Mouse (Mus musculus) large intestine, adult 2 months (tissue): ENCODE measurements around the gene Sebox. TPM values are rescaled to one million over a fixed set of nuclear protein-coding genes. Genes with fewer than 3 reads are reported as not detected.
"Not testable (repeated sequence)": the region's sequence is repeated elsewhere in the genome, so short reads cannot be mapped to it uniquely, and the experiment has no call there.

Source experiments
- DNase-seq: peaks from one replicate; pipeline ENCODE4 v3.0.0-alpha.2; 2012; ENCODE audit warnings: low read depth, low spot score
- WGBS: fragments of 180-500 bp; shearing (Covaris S2); methylation state at CpG from one replicate; pipeline ENCODE4 v1.1.7; 2018; 5-methylcytosine and 5-hydroxymethylcytosine counted together
- polyA plus RNA-seq: library from polyadenylated mRNA; depleted of rRNA; stranded (reverse); fragments of >200 nt; gene quantifications from 2 replicates; pipeline ENCODE4 v1.2.3, GENCODE M21; 2012; rRNA removed

The Sebox gene
- polyA plus RNA-seq, 1 experiment, result not detected

DNA sequence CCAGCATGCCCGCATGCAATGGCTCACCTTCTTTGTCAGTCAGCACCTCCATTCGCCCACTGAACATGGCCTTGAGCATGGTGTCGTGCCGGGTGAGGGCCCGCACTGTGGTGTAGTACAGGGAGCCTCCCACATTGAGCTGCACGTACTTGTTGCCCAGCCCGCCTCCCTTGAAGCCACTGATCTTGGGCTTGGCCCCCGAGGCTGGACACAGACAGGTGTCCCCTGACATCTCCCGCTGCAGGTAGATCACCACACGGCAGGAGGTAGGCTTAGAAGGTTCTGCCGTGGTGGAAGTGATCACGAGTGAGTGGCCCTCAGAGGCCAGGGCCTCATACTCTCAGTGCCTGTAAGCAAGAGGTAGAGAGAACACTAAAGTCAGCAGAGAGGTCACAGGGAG, 26.8 kb downstream of the Sebox start:
- no peak for DNase-seq
- WGBS, result 90% methylated on average over 12 of the region's 12 CpGs

DNA sequence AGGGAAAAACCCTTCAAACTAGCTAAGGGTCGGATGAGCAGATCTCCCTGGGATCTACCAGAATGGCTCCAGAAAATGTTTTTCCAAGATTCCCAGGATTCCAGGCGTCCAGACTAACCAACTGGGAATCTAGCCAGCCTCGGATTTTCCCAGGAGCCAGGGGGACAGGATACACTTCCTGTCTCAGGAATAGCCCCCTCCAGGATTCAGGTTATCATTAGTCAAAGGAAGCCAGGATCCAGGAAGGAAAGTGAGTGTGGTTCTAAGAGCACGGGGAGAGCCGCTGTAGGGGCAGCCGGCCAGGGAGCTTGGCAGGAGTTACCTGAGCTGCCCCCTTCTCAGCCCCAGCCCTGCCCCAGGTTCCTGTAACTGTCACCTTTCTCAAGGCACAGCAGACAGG, 27.8 kb downstream of the Sebox start:
- WGBS, result 65% methylated on average over 6 of the region's 6 CpGs

GRCm38 (mm10) chr11:78531515-78531914, 28.3 kb downstream of the Sebox start:
- not testable (repeated sequence) for DNase-seq
- 84% methylated on average over 10 of the region's 10 CpGs for WGBS

More for the DNA sequence above, 27.8 kb downstream of the Sebox start:
- no peak for DNase-seq

- WGBS, result 71% methylated on average over 4 of the region's 4 CpGs
- no peak for DNase-seq
Measured at GRCm38 (mm10) chr11:78534516-78534915, 31.3 kb downstream of the Sebox start.

DNA sequence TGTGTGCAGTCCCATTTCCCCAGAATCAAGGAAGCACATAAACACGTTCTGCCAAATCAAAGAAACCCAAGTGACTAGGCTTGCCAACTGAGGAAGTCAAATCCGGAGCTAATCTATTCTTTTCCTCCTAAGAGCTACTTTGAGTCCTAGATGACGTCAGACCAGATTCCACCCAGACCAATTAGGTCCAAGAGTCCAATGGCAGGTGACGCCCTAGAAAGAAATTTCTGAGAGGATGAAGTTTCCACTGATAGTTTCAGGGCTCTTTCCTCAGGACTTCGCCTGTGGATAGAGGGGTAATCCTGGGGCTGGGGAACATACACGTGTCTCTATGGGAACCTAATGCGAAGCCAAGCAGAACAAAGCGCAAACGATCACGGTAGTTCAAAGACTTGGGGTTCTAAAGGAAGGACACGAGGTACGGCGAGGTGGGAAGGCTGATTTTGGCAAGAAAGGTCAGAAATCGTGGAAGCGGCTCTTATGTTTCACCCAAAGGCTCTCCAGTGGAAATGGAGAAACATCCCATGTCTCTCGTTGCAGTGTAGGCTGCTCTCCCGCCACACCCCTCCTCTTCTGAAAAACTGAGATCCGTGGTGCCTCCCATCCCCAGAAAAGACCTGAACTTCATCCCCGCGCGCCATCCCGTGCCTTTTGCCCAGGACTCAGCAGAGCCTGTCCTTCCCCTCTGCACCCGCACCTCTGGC, 32.3 kb downstream of the Sebox start:
- DNase-seq, result peak; percentile 80

GRCm38 (mm10) chr11:78536080-78536689, 32.9 kb downstream of the Sebox start, which contains the start of the genes Tnfaip1 and Ift20:
Gene Tnfaip1, minus strand, starts transcription at chr11:78536332.
Gene Ift20, plus strand, starts transcription at chr11:78536361.
- under 1% methylated on average over 52 of the region's 52 CpGs for WGBS
- peak; percentile 99 for DNase-seq

More for the DNA sequence above, 32.3 kb downstream of the Sebox start:
- WGBS, result 2% methylated on average over 23 of the region's 23 CpGs

- 2% methylated on average over 14 of the region's 14 CpGs for WGBS
- DNase-seq, result no peak
Measured at GRCm38 (mm10) chr11:78536690-78537084, 33.4 kb downstream of the Sebox start.

DNA sequence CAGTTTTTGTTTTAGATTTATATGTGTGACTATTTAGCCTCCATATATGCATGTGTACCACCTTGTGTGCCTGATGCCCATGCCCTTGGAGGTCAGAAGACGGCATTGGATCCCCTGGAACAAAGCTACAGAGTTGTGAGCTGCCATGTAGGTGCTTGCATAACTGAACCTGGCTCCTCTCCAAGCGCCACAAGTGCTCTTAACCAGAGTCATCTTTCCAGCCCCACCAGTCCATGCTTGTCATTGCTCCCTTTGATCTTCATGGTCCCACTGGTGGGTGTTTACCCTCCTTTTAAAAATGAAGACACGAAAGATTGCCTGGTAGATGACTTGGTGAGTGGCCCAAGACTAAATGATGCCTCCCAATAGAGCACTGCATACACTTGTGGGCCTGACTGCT, 37.1 kb downstream of the Sebox start:
- WGBS, result 70% methylated on average over 3 of the region's 3 CpGs
- DNase-seq, result no peak

- no peak for DNase-seq
- 57% methylated on average over 7 of the region's 7 CpGs for WGBS
Measured at GRCm38 (mm10) chr11:78544449-78545111, 41.3 kb downstream of the Sebox start.

- WGBS, result 29% methylated on average over 8 of the region's 8 CpGs
- DNase-seq, result no peak
Measured at GRCm38 (mm10) chr11:78545181-78545580, 41.9 kb downstream of the Sebox start.

GRCm38 (mm10) chr11:78547718-78548460, 44.6 kb downstream of the Sebox start:
- DNase-seq, result no peak
- 47% methylated on average over 2 of the region's 2 CpGs for WGBS

DNA sequence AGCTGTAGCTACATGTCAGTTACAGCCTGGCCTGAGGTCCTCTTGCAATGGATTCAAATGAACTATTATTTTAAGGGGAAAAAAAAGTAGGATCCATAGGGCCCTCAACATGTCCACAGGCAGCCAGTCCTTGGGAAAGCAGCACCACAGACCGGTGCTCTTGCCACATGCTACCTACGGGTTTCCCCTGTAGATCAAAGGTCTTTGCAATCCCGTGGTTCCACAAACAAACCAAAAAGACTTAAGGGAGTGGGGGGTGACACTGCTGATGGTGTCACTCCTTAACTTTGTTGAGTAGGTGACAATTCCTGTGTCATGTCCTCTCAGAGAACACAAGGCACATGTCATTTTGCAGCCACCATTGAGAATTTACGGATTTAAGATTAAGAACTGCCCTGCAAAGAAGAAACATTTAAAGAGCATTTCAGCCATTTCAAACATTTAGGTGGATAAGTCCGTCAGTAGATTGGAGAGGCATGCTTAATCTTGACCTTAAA, 46.3 kb downstream of the Sebox start:
- 12% methylated on average over 5 of the region's 5 CpGs for WGBS
- DNase-seq, result no peak

DNA sequence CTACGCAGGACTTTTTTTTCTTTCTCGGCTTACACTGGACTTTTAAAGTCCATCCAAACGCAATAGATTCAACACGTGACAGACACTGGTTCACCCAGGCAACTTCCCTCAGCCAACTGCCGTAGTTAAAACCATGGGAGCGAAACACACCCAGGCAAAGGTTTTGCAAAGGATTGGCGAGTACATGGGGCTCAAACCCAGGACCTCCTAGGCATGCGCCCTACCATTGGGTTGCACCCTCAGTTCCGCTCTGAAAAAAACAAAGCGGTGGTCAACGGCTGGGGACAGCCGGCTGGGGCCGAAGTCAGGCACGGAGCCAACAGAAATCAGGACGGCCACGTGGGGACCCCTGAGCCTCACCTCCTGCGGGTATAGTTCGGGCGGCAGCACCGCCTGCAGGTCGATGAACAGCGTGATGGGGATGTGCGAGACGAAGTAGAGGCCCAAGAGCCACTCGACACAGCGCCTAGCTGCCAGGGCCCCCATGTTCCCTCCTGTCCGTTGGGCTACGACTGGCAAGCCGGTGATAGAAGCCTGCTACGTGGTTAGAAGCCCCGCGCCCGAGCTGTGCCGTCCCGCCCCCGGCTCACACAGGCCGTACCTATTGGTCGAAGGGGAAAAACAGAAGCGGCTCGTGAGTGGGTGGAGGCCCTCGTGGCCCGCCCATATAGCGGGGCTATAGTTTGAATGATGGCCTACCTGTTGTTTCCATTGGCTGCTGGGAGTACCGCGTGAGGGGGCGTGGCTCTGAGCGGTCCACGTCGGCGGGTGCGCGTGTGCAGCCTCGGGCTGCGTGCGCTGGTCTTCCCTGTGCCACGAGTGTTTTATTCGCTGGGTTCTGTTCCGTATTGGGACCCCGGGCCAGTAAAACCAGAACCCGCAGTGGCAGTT, 47.2 kb downstream of the Sebox start, which contains the start of gene Tmem97:
Gene Tmem97 (minus strand): TSS at position 610 of the 891 bp plus-strand sequence.
- WGBS, result under 1% methylated on average over 60 of the region's 60 CpGs
- peak; percentile 74 for DNase-seq

- DNase-seq, result no peak
- WGBS, result 30% methylated on average over 6 of the region's 6 CpGs
Measured at GRCm38 (mm10) chr11:78551059-78551398, 47.8 kb downstream of the Sebox start.

Other genes starting within 250 kb of the Sebox start
- 49.5 and 72.1 TPM in 2 replicates for gene 2610507B11Rik, start 241.7 kb upstream of the Sebox start, polyA plus RNA-seq
- 0.22 and 0.32 TPM in 2 replicates for gene BC030499, start 212.6 kb upstream of the Sebox start, polyA plus RNA-seq
- gene Spag5, start 201.9 kb upstream of the Sebox start, polyA plus RNA-seq, result 11.2 and 15.8 TPM in 2 replicates
- gene Aldoc, start 180.5 kb upstream of the Sebox start, polyA plus RNA-seq, result 7.0 and 7.4 TPM in 2 replicates
- 64.4 and 82.0 TPM in 2 replicates for gene Pigs, start 175.0 kb upstream of the Sebox start, polyA plus RNA-seq
- 27.1 and 31.2 TPM in 2 replicates for gene Unc119, start 160.0 kb upstream of the Sebox start, polyA plus RNA-seq
- gene Foxn1, start 116.9 kb upstream of the Sebox start, polyA plus RNA-seq, result not detected in 2 replicates
- 171 and 272 TPM in 2 replicates for gene Slc13a2, start 81.2 kb upstream of the Sebox start, polyA plus RNA-seq
- 26.6 and 27.5 TPM in 2 replicates for gene Slc46a1, start 37.8 kb upstream of the Sebox start, polyA plus RNA-seq
- gene Sarm1, start 5.7 kb upstream of the Sebox start, polyA plus RNA-seq, result 0.46 and 0.53 TPM in 2 replicates
- 3.2 and 3.4 TPM in 2 replicates for gene Vtn, start 4.4 kb upstream of the Sebox start, polyA plus RNA-seq
- 11.1 and 13.0 TPM in 2 replicates for gene Tmem199, start 8.7 kb downstream of the Sebox start, polyA plus RNA-seq
- 41.2 and 43.9 TPM in 2 replicates for gene Poldip2, start 8.7 kb downstream of the Sebox start, polyA plus RNA-seq
- 54.0 and 80.5 TPM in 2 replicates for gene Tnfaip1, start 32.9 kb downstream of the Sebox start, polyA plus RNA-seq
- 91.9 and 98.7 TPM in 2 replicates for gene Ift20, start 32.9 kb downstream of the Sebox start, polyA plus RNA-seq
- 71.8 and 74.3 TPM in 2 replicates for gene Tmem97, start 47.3 kb downstream of the Sebox start, polyA plus RNA-seq
- 4.3 and 8.2 TPM in 2 replicates for gene Nlk, start 193.9 kb downstream of the Sebox start, polyA plus RNA-seq
- 41.2 and 46.3 TPM in 2 replicates for gene Ccnq, start 248.3 kb downstream of the Sebox start, polyA plus RNA-seq